Mouse (Mus musculus) T-helper 2 cell (primary cell): ENCODE measurements around the gene Ahcyl1.
"Not testable (repeated sequence)": the region's sequence is repeated elsewhere in the genome, so short reads cannot be mapped to it uniquely, and the experiment has no call there.

Experiments
- in situ Hi-C: fragments of 300-600 bp; cut with MboI, MseI; formaldehyde crosslinking; loops from one replicate; pipeline ENCODE4 v1.15.1; 2025; ENCODE audit warnings: high pct_unique_total_duplicates

Gene Ahcyl1

GRCm38 (mm10) chr3:107695948-107696881 lies at the start of gene Ahcyl1:
Gene Ahcyl1, minus strand, starts transcription at chr3:107696560.
- in situ Hi-C loops, result loop anchor here (5.0 kb wide), 1 partner anchor 166 kb away; no protein-coding TSS in a partner anchor

DNA sequence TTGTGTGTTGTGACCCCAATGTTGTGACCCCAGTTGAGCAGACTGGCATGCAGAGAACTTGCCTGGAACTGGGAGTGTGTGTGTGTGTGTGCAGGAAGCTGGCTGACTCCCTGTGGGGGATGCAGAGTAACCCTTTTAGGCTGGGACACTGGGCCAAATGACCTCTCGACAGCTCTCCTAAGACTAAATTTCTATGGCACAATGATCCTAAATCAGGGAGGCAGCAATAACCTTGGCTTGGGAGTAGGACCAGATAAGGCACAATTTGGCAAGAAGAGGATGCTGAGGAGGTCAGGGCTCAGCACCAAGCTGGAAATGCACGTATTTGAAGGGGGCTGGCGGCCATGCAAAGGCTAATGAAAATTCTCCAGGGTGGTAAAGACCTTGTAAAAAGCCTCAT lies 49.7 kb upstream of the Ahcyl1 start:
- in situ Hi-C loops, result no loop called here

DNA sequence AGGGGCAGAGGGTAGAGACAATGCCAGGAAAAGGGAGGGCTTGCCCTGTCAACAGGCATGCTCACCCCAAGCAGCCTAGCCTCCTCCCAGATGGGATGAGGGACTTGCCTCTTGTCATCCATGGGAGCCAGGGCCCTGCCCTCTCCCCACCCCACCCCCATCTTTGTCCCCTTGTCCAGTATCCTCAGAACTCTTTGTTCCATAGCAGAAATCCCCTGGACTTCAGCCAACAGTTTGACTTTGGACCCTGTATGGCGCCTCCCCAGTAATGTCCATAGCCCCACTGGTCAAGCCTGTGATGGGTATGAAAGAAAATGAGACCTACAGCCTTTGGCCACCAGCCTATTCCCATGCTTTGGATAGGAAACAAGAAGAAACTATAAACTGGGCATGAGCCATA lies 47.3 kb upstream of the Ahcyl1 start:
- in situ Hi-C loops, result no loop called here

- in situ Hi-C loops, result no loop called here
Measured at GRCm38 (mm10) chr3:107743107-107743506, 46.7 kb upstream of the Ahcyl1 start.

DNA sequence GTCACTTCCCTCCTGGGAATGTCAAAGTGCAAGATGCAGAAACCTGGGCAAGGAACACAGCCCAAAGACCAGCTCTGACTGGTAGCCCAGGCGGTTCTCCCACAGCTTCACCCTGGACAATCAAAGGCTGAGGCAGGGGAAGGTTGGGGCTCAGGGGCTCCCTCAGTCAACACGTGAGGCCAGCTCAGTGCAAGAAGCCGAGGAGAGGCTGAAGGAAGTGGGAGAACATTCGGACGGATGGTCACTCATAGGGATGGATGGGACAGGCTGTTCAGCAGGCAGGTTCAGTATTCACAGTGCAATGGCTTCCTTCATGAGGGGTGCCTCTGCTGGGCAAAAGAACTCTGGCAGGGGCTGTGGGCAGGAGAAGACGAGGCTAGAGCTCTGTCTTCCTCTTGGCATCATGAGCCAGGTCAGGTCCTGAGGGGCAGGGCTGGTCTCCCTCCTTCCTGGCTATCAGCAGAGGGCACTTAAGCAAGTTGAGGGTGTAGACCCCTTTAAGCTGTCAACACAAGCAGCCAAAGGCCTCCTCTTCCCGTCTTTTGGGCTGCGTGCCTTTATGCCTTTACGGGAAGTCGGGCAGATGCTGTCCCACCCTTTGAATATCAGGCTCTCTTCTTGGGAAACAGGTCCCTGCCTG lies 45.8 kb upstream of the Ahcyl1 start:
- in situ Hi-C loops, result no loop called here

DNA sequence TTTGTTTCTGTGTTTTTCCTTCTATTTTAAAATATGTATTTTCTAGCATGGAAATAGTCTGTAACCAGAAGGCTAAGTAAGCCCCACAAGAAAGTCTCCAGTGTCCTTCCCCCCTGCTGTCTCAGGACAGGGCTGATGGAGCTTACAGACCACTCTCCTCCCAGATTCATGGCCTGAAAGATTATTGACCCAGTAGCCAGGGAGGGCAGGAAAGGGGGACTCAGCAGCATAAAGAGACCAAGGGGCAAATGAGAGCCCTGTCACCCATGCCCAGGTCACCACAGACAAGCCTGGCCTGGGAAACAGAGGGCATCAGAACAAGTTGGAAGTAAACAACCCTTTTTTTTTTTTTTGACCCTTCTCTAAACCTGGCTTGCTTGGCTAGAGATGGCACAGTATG lies 45.0 kb upstream of the Ahcyl1 start:
- in situ Hi-C loops, result no loop called here

DNA sequence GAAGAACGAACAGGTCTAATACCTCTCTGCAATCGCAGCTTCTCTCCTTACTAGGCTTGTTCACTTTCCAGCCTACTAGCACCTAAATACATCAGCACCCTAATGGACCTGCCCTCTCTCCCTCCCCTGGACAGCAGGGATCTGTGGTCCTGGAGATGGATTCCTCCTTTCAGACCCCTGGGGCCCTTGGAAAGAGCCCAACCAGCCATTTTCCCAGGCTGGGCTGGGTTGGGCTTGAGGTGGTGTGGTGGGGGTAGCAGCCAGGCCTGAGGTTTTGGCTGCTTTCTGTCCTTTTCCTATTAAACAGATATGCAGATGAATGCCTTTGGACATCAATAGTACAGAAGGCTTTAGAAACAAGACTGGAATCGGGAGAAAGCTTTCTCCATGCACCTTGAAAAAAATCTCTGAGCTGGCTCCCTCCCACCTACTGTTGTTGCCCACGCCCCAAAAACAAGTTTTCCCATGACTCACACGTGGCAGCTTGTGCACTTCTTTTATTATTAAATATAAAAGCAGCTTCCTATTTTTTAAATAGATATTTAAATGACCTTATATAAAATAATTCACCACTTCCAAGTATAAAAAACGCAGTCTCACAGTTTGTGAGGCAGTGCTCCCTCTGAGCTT lies 44.3 kb upstream of the Ahcyl1 start:
- in situ Hi-C loops, result no loop called here

DNA sequence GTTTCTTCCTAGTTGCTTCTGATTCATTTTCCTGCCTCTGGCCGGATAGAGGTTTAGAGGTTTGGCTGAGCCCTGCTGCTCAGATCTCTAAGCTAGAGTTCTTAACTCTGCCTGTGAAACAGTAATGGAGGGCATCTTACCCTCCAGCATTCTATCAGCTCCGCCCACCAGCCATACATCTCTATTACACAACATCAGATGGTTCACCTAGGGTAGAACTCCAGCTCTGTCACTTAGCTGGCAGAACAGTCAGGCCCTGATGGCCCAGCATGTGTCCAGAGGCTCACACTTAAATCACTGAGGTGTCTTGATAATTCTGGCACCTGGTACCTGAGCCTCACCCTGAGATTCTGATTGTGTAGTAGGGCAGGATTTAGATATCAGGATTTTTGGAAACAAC lies 43.6 kb upstream of the Ahcyl1 start:
- in situ Hi-C loops, result no loop called here

- in situ Hi-C loops, result no loop called here
Measured at GRCm38 (mm10) chr3:107739456-107739855, 43.1 kb upstream of the Ahcyl1 start.

DNA sequence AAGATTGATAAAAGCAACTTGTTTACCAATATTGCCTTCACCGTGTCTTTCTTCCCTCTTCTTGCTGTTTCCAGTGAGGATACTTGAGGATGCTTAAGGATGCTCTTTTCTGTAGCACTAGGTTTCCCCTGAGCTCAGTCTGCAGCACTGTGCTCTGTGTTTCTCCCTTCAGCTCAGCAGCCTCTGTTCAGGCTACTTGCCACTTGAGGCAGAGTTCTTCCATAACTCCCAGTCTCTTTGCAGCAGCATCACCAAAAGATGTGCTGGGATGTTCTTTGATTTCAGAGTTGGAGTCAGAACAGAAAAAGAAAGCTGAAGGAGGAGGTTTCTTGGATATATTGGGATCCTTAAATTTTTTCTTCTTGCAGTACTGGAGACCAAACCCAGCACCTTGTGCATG lies 42.3 kb upstream of the Ahcyl1 start:
- in situ Hi-C loops, result no loop called here

- in situ Hi-C loops, result no loop called here
Measured at GRCm38 (mm10) chr3:107737609-107738190, 41.3 kb upstream of the Ahcyl1 start.

DNA sequence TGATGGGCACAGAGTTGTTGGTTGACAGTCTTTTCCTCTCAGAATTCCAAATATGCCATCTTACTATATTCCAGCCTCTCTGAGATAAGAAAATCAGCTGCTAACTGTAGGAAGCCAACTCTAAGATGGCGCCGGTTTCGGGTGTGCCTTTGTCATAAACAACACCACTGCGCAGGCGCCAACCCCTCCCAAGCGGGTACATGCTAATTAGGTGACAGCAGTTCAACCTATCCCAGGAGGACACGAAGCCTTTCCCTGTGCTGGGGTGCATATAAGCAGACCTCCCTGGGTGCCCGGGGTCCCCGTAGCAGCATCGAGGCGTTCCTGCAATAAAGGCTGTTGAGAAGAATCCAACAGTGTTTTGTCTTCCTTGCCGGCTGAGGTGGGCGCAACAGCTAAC lies 39.3 kb upstream of the Ahcyl1 start:
- in situ Hi-C loops, result not testable (repeated sequence)

DNA sequence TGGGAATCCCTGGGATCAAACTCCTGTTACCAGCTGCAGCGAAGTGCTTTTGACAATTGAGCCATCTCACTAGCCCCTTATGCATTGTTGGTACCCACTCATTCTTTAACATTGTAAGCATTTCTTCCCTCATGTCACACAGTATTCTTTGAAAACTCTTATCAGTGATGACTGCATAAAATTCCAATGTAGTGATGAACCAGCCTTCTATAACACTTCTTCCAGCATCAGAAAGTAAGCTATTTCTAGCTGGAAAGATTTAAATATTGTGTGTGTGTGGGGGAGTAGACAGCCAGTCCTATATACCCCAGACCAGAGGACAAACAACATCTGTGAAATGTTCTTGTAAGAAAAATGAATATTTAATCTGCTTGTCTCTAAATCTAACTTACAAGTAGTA lies 37.0 kb upstream of the Ahcyl1 start:
- in situ Hi-C loops, result no loop called here

DNA sequence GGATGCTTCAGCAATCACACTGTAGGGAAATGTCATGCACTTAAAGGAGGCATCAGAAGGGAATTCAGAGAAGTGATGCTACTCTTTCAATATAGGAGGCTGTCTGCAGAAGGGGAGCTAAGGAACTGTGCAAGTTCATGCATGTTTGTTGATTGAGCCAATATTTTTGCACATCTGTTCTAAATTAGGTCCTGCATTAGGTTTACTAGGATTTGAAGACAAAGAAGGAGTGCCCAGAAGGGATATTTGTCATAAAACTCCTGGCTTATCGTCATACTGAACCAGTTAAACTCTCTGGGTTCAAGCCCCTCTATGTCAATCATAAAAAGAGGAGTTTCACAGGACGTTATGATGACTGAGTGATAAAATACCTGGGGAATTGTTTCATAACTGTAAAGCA lies 33.9 kb upstream of the Ahcyl1 start:
- in situ Hi-C loops, result no loop called here

GRCm38 (mm10) chr3:107728509-107728908 lies 32.1 kb upstream of the Ahcyl1 start:
- in situ Hi-C loops, result no loop called here

DNA sequence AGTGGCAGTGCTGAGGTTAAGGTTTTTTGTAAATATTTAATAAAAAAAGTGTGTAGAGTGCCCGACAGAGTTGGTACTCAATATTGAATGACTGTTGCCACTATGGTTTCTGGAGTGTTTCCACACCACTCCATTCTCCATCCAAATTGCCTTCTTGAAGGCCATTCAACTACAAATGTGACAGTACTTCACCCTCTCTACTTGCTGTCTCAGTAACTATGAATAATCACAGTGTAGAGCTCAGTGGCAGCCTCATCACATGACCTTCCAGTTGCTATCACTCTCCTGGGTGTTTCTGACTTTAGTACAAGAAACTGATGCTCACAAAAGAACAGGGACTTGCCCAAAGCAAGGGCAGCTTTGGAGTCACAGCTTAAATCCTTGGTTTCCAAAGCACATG lies 19.6 kb upstream of the Ahcyl1 start:
- in situ Hi-C loops, result no loop called here

DNA sequence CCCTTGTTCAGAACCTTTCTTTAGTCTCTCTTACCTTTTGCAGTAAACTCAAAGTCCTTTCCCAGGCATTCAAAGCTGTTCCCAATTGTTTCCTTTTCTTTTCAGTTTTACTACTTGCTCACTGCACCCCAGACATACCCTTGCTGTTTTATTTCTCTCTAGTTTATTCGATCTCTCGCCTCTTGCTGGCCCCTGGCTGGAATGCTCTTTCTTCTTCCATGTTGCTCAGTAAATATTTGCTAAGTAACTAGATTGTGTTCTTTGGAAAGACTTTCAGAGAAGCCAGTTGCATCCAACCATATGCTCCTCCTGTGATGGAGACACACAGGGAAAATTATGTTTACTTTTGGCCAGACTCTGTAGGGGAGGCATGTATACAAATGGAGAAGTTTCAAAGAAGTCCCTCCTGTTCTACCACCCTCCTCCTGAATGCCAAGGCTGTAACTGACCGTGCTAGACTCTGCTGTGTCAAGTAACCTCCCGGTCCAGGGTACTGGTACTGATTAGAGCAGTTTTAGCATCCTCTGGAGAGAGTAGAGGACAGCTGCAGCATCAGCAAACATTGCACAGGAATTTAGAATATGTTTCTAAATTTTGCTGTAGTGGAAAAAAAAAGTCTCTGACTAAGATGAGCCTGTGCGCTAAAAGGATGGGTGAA lies 18.0 kb upstream of the Ahcyl1 start:
- in situ Hi-C loops, result no loop called here

DNA sequence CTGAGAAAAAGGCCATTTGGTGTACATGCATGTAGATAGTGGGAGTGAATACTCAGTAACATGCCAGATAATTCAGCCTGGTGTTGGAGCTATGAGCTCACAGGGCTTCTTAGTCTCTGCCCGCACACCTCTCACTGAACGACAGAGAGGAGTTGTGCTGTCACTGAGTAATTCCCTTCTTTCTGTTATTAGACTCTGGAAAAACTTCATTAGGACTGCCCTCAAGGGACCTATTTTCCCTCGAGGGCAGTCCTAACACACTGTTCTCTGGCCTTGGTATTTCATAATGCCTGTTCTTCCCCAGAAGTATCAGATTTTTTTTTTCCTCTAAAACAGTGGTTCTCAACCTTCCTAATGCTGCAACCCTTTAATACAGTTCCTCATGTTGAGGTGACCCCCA lies 15.7 kb upstream of the Ahcyl1 start:
- in situ Hi-C loops, result no loop called here

- in situ Hi-C loops, result no loop called here
Measured at GRCm38 (mm10) chr3:107709156-107709555, 12.8 kb upstream of the Ahcyl1 start.

DNA sequence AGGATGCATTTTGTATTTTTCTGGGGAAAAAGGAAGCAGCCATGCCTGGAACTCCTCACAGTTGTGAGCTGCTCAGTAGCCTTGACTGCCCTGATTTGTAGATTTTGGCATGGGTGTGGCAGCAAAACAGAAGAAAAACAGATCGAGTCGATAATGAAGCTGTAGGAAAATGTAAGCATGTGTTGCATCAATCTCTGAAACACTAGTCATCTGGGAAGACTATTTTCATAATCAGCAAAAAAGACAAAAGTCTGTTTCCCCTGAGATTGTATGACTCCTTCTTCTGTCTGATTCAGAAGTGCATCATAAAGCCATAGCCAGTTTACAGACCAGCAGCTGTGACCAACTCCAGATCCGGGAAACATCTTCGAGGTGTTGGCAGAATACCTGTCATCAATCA lies 10.9 kb upstream of the Ahcyl1 start:
- in situ Hi-C loops, result no loop called here

GRCm38 (mm10) chr3:107706164-107706563 lies 9.8 kb upstream of the Ahcyl1 start:
- in situ Hi-C loops, result no loop called here

DNA sequence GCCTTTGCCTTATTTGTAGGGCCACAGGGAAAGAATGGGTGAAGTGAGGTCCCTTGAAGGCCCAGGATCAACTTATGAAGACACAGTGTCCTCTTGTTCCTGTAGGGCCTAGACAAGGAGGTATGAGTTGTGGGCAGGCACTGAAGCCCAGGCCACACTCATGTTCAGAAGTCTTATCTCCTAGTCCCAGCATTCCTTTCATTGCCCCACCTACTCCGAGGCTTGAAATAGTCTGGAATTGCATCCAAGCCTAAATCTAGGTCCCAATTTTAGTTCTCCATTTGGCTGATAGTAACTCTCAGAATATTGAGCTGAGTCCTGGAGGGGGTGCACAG lies 8.0 kb upstream of the Ahcyl1 start:
- in situ Hi-C loops, result no loop called here
